Mouse (Mus musculus) right cerebral cortex, postnatal 14 days (tissue): ENCODE measurements around the gene Car10.
"Not testable (repeated sequence)": the region's sequence is repeated elsewhere in the genome, so short reads cannot be mapped to it uniquely, and the experiment has no call there.

Source experiments
- DNase-seq: peaks from one replicate; pipeline ENCODE4 v3.0.0; 2022

Gene Car10

DNA sequence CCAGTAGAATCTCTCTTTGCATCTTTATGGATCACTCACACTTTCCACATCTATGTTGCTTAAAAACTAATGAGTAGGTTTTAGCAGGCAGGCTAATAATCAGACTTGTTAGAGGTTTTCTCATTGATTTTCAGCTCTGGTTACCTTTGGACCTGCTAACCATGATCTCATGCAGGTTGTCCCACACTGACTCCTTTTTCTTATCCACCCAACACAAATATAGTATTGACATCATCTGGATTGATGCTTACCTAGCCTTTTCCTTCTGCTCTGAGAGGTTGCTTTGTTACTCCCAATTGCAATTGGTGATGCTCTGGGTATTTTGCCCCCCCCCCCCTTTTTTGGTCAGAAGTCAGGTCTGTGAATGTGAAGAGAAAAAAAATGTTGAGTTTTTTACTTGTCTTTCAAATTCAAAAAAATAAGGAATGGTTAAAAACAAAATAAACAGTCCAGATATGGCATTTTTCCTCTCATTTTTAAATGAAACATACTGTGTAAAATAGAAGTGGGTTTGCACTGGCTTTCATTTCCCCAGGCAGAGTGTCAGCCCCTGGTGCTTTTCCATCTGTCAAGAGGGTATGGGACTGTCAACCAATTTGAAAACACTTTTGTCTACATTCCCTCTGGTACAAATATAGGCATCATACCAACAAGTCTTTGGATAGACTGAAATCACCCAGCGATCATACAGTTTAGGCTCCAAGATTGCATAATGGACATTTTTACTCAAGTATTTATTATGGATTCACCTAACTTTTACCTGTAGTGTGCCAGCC, 75.9 kb downstream of the Car10 start:
- DNase-seq = no peak

DNA sequence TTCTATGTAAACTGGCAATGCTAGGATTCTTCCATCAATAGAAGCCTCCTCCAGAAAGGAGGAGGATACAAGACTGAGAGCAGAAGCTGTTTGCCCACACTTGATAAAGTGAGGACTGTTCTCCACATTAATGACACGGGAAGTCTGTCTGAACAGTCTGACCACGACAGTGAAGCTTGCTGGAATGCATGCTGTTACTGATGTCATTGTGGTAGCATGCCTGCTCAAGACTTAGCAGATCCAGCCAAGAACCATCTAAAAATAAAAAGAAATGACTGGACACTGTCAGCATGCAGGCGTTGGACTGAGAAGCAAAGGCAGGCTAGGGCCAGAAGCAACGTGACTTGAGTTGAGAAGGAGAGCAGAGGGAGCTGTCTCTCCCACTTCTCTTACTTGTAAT, 87.6 kb downstream of the Car10 start:
- DNase-seq = no peak

DNA sequence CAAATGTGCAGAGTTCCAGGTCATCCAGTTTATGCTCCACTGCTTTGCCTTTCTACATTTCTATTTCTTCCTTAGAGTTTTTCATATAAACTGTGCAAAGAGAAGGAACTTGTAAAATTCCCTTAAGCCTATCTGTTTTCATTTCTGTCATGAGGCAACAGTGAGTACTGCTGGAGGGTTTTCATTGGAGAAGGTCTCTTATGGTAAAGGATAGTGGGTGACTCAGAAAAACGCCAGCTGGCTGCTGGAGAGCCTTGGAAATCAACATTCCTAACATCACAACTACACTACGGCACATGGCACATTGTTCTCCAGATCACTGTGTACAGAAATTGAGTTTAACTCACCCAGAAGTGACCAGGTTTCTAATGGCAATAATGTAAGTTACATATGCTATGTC, 88.3 kb downstream of the Car10 start:
- no peak for DNase-seq

DNA sequence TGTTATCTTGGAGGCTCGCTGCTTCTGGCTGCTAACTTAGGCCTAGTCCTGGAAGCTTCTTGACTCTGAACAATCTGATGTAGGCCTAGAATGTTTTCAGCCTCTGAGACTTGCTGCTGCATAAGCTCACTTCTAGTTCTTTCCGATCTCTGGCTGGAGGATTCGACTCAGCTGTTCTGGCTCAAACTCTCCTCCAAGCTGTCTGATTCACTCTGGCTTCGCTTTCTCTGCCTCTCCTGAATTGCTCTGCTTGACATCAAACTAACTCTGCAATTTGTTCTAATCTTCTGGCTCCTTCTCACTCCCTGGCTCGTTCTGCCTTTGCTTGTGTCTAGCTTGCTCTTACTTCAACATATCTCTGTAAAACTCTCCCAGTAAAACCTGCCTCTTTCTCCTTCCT, 90.8 kb downstream of the Car10 start:
- DNase-seq = no peak

DNA sequence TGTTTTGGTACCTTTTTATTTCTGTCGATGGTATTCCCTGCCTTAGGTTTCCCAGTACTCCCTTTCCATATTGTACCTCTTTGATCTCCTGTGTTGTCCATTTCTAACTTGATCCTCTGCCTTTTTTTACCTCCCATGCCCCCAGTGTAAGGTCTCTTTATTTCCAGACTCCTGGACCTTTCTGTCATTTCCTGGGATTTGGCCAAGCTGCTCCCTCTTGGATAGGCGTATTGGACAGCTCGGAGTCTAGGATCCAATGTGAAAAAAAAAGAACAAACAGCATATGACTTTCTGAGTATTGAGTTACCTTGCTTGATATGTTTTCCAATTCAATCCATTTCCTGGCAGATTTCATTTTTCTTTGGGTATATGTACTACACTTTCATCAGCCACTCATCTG, 102.2 kb downstream of the Car10 start:
- DNase-seq = no peak

DNA sequence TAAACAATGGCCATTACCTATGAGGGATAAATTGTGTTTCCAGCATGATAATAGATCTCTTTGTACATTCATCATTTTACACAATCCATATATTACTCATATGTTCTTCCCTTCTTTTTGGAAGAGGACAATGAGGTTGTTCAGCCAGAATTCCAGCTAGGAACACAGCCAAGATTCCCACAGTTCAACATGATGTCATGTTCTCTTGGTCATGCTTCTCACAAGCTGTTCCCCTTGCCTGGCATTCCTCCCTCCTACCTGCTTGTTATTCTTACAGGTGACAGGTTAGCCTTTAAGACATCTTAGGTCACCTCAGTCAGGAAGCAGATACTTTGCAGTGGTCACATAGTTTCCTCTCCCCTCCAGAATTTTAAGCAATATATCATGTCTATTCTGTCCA, 119.6 kb downstream of the Car10 start:
- DNase-seq = no peak

DNA sequence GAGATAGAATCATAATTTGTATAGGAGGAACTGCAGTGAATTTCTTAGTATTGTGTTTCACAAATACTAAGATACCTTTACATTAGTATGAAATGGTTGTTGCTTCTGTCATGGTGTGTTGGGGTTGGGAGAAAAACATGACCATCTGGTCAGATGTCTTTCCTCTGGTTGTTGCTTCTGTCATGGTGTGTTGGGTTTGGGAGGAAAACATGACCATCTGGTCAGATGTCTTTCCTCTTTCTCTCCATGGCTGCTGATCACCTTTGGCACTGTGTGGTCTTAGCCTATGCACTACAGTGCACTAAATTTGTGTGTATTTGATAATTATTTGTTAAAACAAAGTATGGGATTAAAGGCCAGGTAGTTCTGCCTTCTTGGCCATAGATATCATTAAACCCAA, 132.2 kb downstream of the Car10 start:
- no peak for DNase-seq

DNA sequence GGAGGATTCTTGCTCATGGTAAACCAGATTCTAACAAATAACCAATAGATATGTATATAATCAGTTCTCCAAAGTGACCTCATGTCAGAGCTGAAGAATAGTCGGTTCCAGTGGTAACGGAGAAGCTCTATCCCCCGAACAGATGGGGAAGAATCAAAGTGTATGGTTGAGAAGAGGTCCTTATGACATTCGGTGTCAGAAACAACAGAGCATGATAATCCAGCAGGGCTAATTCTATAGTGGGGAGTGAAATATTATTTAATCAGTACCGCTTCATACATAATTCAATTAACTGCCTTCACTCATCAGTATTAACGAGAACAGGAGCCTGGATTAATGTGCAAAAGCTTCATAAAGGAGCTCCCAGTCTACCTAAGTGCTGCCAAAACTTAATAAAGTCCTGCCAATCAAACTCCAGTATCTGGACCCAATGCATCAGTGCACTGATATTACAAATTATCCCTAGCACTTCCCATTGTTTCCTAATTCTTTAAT, 152.0 kb downstream of the Car10 start:
- DNase-seq = no peak

DNA sequence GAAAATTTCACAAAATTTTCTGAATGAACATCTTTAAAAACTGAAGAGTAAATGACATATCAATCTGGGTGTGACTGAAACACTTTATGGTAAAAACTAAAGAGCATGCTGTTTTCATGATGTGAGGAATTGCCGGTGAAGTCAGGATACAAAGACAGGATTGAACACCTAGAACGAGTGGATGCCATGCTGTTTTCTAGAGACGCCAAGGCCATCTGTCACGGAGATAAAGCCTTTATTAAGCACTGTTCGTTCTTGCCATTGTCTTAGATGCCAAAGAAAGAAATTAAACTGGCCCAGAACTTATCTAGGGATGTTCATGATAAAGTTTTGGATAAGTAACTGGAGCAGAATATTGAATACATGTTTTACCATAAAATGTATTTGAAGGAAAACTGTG, 153.9 kb downstream of the Car10 start:
- DNase-seq = no peak

DNA sequence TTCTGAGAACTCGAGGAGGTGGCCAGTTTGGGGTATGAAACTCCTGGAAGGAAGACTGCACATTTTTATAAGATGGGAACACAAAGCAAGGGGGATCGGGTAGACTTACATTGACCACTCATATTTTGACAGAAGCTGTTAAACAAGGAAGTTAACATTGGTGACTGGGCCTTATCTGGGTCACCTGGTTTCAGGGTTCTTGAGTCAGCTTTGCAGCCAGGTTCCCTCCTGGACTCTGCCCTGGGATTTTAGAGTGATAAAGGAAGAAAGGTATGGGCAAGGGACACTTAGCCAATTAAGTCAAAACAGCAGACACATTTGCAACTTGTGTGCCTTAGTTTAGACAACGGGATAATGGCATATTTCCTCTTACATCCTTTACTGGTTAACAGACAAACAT, 166.2 kb downstream of the Car10 start:
- no peak for DNase-seq

DNA sequence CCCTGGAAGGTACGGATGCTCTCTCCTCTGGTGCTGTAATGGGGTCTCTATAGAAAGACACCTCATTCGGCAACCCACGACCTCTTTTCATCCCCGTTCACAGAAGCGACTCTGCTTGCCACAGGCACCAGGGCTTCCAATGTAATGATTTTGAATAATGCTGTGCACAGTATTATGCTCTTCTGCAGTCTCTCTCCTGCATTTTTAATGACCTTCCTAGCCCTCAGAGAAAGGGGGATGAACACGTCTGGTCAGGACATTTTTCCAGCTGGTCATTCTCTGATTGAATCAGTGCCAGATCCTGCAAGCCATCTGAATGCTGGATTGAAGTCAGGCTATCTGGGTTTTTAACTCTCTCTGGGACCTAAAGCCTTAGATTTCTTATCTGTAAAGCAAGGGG, 174.2 kb downstream of the Car10 start:
- DNase-seq = no peak

DNA sequence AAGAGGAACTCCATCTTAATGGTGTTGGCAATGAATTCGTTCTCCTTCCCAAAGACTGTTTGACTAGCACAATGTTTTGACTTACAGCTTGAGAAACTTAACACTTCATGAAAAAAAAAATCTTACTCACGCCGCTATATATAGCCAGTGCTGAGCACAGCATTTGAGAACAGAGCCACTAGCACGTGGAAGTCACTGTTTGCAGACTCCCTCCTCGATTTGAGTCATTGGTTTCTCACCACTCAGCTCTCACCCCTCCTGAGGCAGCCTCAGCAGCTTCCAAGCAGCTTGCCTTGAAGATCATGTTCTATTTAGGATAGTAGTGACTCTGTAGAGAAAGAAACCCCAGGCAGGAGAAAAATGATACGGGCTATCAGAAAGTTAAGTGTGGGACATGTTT, 176.1 kb downstream of the Car10 start:
- DNase-seq = peak; percentile 25

DNA sequence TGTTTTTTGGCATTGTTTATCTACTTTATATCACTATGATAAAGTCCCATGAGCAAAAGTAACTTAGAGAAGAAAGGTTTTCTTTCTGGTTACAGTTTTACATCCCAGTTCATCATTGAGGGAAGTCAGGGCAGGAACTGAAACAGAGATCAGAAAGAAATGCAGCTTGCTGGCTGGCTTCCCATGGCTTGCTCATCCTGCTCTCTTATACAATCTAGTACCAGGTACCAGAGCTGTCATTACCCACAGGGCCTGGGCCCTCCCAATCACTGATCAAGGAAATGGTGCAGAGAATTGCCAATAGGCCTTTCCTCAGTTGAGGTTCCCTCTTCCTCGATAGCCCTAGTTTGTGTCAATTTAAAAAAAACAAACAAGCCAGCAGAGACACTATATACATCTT, 195.8 kb downstream of the Car10 start:
- DNase-seq = no peak

DNA sequence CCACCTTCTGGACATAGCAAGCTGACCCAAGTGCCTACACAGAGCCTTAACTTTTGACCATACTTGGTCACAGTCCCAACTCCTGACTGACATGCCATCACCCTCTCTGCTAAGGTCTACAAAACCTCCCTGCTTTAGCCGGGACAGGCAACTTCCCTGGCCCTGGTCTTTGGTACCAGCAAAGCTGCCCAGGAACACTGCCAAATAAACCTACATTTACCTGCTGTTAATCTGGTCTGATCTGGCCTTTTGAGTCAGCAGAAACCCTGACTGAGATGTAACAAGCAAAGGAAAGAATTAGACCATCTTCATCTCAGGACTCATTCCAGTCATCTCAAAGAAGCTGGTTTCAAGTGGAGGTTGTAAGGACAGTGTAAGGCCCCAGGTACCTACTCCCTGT, 212.2 kb downstream of the Car10 start:
- DNase-seq = no peak

DNA sequence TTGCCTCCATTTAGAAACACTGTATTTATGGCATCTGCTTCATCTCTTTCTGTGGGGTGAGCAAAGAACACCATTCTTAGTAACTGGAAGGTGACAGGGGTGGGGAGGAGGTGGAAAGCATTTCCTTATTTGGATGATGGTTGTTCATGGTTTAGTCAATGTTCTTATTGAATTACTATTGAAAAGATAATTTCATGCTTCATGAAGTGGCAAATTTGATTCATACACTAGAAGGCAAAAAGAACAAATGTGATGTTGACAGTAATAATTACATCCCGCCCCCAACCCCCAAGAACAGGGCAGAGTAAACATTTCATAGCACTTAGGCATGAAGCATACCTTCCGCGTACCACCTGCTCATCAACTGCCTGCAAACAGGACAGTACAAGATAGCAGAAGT, 239.9 kb downstream of the Car10 start:
- DNase-seq = no peak

DNA sequence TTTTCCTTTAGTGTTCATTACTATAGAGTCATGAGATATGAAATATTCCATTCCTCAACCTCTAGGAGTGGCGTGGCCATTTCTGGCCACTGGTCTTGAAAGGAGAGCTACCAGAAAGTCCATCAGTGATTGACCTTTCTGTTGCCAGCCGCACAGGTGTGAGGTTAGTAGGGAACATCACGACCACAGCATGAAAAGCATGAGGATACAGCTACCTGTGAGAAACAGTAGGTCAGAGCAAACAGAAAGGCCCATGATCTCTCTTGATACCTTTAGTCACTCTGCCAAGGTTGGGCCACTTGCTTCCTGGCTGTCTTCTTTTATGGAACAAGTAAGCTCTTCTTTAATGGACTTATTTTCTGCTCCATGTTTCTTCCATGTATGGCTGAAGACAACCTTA, 246.1 kb downstream of the Car10 start:
- DNase-seq = no peak

DNA sequence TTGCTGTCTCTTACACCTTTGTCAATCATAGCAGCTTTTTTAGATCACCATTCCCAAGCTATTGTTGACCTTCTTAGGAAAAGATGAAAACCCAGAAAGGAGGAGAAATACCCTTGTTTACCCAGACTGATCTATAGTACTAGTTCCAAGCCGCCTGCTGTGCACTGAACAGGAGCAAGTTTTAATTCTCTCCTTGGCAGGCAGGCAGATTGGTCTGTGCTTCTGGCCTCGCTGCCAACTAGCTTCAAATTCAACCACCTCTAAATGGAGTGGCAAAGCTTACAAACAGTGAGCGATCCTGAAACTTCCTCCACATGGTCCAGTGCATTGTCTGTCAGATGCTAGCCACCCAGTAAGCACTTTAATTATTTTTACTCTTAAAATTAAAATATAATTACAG, 247.0 kb downstream of the Car10 start:
- no peak for DNase-seq

DNA sequence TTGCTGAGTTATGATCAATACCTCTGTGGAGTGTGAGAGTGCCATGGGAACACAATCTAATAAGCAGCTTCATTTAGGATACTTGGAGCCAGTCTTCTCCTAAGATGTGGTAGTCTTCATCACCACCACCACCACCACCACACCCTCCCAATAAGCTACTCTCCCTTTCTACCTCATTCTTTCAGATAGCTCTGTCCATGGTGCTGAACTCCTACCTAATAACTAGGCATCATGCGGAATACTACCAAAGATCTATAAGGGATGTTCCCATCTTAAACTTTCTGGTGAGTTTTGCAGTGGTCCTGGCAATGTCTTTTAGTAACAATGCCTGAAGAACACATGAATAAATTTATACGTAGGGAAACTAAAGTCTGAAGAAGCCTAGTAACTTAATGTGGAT, 263.7 kb downstream of the Car10 start:
- DNase-seq = no peak

DNA sequence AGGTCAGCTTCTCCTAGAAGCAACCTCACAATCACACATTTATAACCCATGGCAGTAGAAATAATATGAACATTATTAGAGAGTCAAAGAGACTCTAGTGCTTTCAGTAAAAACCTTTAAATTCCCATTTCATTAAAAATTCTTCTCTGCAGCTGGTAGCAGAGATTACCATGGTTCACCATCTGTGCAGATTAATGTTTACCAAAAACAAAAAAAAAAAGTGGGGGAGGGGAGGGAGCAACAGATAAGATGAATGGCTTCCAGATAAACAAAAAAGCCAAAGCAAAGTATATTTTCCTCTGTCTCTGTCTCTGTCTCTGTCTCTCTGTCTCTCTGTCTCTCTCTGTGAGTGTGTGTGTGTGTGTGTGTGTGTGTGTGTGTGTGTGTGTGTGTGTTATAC, 266.3 kb downstream of the Car10 start:
- no peak for DNase-seq

DNA sequence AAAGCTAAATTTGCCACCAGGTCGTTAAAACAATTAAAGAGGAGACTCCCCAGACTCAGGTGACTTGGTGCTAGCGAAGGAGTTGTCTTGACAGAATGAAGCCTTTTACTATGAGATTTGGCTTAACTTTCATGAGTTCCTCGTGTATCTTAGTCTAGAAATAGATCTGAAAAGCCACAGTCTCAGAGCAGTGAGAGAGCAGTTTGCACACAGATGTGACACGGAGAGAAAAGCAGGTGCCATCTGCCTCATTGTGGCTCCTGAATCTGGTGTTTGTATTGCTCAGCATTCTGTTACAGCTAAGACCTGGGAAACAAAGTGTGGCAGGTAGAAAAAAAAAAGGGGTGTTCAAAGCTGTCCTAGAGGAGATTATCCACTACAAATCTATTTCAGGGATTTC, 269.4 kb downstream of the Car10 start:
- no peak for DNase-seq

DNA sequence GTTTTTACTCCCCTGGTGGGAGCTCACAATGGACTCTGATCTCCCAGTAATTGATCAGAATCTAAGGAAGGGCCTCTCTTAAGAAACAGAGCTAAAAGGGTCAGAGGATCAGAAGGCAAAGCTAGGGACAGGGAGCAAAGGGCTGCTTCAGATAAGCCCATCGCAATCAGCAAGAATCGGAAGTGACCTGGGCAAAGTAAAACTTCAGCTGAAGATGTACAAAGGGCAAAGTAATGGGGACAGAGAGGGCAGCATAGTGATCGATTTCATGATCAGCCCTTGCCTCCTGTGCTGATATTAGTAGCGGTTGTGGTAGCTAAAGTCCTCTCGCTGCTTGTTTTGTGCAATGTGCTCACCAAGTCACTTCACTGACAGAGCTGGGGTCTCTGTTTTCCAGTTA, 269.9 kb downstream of the Car10 start:
- no peak for DNase-seq

DNA sequence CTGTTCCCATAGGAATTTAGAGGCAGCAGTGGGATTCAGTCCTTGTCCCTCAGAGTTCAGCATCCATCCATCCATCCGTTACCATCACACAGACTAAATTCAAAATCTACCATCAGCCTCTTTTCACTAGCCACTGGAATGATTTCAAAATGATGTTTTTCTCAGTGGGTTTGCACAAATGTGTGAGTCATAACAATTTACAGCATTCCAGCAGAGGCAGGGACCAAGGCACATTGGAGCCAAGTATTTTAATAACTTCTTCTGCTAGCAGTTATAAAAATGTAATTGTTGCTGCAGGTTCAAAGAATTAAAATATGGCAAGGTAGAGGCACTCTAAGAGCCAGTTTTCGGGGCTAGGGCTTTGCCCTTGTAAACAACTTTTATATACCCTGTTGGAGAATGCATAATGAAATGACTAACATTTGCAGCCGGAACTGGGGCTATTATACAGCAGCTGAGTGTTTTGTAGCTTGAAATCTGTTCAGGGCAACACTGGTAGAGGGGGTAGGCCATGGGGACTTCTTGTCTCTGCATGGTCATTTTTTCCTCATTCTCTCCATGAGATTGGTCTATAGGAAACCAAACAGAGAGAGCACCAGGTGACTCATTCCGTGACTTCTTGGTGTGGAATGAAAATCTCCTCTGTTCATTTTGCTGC, 276.0 kb downstream of the Car10 start:
- DNase-seq = no peak

DNA sequence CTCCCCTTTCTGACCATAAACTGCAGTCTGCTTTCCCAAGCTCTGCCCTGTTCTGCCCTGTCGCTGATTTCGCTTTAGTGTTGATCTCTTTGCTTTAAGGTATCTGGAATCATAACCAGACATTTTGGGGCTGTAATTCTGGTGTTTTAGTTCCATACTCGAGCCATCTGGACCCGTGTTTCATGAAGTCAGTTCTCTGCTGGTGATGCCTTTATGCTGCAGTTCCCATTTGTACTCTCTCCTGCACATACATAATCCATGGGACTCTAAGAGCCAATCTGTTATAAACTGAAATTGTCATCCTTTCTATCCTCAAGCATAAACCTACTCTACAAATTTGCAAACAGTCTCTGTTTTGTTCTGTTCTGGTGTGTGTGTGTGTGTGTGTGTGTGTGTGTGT, 293.3 kb downstream of the Car10 start:
- DNase-seq = no peak

DNA sequence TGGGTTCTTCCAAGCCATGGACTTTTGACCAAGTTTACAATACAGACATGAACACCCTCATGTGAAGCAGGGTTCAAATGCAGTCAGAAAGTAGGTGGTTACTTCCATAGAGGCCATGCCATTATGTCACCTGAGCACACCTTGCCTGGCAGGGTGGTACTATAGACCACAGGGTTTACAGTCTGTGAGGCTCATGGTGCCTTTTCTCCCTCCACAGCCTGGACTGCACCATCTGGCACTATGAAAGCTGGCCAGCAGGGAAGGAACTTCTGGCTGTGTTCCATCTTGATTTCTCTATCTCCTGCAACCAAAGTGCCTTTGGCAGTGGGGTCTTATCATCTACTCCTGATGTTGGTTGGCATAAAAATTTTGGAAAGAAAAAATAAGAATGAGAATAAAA, 295.5 kb downstream of the Car10 start:
- not testable (repeated sequence) for DNase-seq

DNA sequence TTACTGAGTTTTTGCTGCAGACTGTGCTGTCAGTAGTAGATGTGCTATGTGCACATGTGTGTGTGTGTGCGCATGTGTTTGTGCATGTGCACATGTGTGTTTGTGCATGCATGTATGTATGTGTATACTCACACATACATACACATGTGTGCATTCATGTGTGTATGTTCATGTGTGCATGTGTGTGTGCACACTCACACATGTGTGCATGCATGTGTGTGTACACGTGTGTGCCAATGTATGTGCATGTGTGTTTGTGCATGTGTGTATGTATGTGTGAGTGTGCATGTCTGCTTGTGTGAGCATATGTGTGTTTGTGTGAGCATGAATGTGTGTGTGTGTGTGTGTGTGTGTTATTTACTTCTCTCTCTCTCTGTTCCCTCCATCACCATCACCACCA, 298.5 kb downstream of the Car10 start:
- DNase-seq = no peak
